Mouse (Mus musculus): Measurements from ENCODE around the gene Zfp3. TPM values are rescaled to one million over a fixed set of nuclear protein-coding genes. Genes with fewer than 3 reads are reported as not detected.

Gene Zfp3
- total RNA-seq, 2 experiments from 2014 or later, result 7.4 to 11.4 TPM

- no peak for DNase-seq
- intact Hi-C loops (cut with DNase I), result no loop called here
These were observed 39.7 kb downstream of the Zfp3 start for GRCm38 (mm10) chr11:70803711-70804200.

GRCm38 (mm10) chr11:70804395-70804794, 40.4 kb downstream of the Zfp3 start:
- no peak for DNase-seq
- intact Hi-C loops (cut with DNase I), result no loop called here

GRCm38 (mm10) chr11:70805641-70806175, 41.7 kb downstream of the Zfp3 start:
- DNase-seq, result no peak
- intact Hi-C loops (cut with DNase I), result no loop called here

GRCm38 (mm10) chr11:70806697-70807096, 42.7 kb downstream of the Zfp3 start:
- intact Hi-C loops (cut with DNase I), result no loop called here
- no peak for DNase-seq

- no peak for DNase-seq
- intact Hi-C loops (cut with DNase I), result no loop called here
These were observed 43.6 kb downstream of the Zfp3 start for GRCm38 (mm10) chr11:70807630-70808029.

GRCm38 (mm10) chr11:70808101-70808500, 44.1 kb downstream of the Zfp3 start:
- intact Hi-C loops (cut with DNase I), result no loop called here
- no peak for DNase-seq

- no peak for DNase-seq
- intact Hi-C loops (cut with DNase I), result no loop called here
These were observed 45.0 kb downstream of the Zfp3 start for GRCm38 (mm10) chr11:70809011-70809410.

GRCm38 (mm10) chr11:70811041-70811440, 47.0 kb downstream of the Zfp3 start:
- intact Hi-C loops (cut with DNase I), result no loop called here
- DNase-seq, result no peak

GRCm38 (mm10) chr11:70811471-70812240, 47.6 kb downstream of the Zfp3 start:
- no peak for DNase-seq
- intact Hi-C loops (cut with DNase I), result no loop called here

GRCm38 (mm10) chr11:70812365-70812764, 48.4 kb downstream of the Zfp3 start, which contains the start of gene Scimp:
Gene Scimp (minus strand): TSS chr11:70812586.
- no peak for DNase-seq
- intact Hi-C loops (cut with DNase I), result no loop called here

GRCm38 (mm10) chr11:70815071-70815470, 51.1 kb downstream of the Zfp3 start:
- intact Hi-C loops (cut with DNase I), result loop anchor here (2.0 kb wide), 1 partner anchor 38 kb away; no protein-coding TSS in a partner anchor
- no peak for DNase-seq

GRCm38 (mm10) chr11:70815498-70816078, 51.6 kb downstream of the Zfp3 start:
- intact Hi-C loops (cut with DNase I), result loop anchor here (2.0 kb wide), 1 partner anchor 39 kb away; no protein-coding TSS in a partner anchor
- no peak for DNase-seq

- no peak for DNase-seq
- intact Hi-C loops (cut with DNase I), result no loop called here
These were observed 52.8 kb downstream of the Zfp3 start for GRCm38 (mm10) chr11:70816770-70817169.

- intact Hi-C loops (cut with DNase I), result no loop called here
- no peak for DNase-seq
These were observed 56.1 kb downstream of the Zfp3 start for GRCm38 (mm10) chr11:70820120-70820519.

GRCm38 (mm10) chr11:70821728-70822591, 58.0 kb downstream of the Zfp3 start:
- peak; percentile 50 to 51 for DNase-seq
- intact Hi-C loops (cut with DNase I), result no loop called here

Small RNA genes within 50 kb of the gene (microRNA-seq; reads per million reads assigned to microRNA genes)
- 0 reads per million in 2 experiments for gene Gm22760

Other genes with a start within 250 kb of the Zfp3 start
- not detected for gene Vmo1, start 249.6 kb upstream of the Zfp3 start, total RNA-seq (2021)
- not detected for gene Gltpd2, start 245.0 kb upstream of the Zfp3 start, total RNA-seq (2021)
- 100 to 1,000 TPM; 242 TPM for gene Psmb6, start 238.8 kb upstream of the Zfp3 start, total RNA-seq (2021)
- not detected for gene Gm40193, start 231.3 kb upstream of the Zfp3 start, total RNA-seq (2021)
- 10 to 100 TPM; 15.0 to 17.2 TPM for gene Pld2, start 224.1 kb upstream of the Zfp3 start, total RNA-seq (2021)
- gene Mink1, start 201.3 kb upstream of the Zfp3 start, total RNA-seq (2021), result 10 to 100 TPM; 28.0 to 31.1 TPM
- gene 4930544D05Rik, start 148.4 kb upstream of the Zfp3 start, total RNA-seq (2021), result not detected
- 10 to 100 TPM; 18.0 to 28.1 TPM for gene Chrne, start 145.0 kb upstream of the Zfp3 start, total RNA-seq (2021)
- not detected for gene Gp1ba, start 125.1 kb upstream of the Zfp3 start, total RNA-seq (2021)
- 10 to 100 TPM; 27.3 to 33.8 TPM for gene Rnf167, start 117.0 kb upstream of the Zfp3 start, total RNA-seq (2021)
- 100 to 1,000 TPM; 308 to 309 TPM for gene Slc25a11, start 116.7 kb upstream of the Zfp3 start, total RNA-seq (2021)
- gene Pfn1, start 109.6 kb upstream of the Zfp3 start, total RNA-seq (2021), result 100 to 1,000 TPM; 288 to 339 TPM
- 1,000 to 10,000 TPM; 8,161 to 9,332 TPM for gene Eno3, start 107.0 kb upstream of the Zfp3 start, total RNA-seq (2021)
- 10 to 100 TPM; 78.9 to 81.6 TPM for gene Spag7, start 94.8 kb upstream of the Zfp3 start, total RNA-seq (2021)
- 10 to 100 TPM; 36.8 to 38.8 TPM for gene Camta2, start 76.1 kb upstream of the Zfp3 start, total RNA-seq (2021)
- 1 to 10 TPM; 3.7 to 4.5 TPM for gene Inca1, start 64.1 kb upstream of the Zfp3 start, total RNA-seq (2021)
- gene Kif1c, start 63.7 kb upstream of the Zfp3 start, total RNA-seq (2021), result 100 to 1,000 TPM; 460 to 537 TPM
- not detected for gene Scimp, start 48.4 kb downstream of the Zfp3 start, total RNA-seq (2021)
- gene Rabep1, start 80.6 kb downstream of the Zfp3 start, total RNA-seq (2021), result 10 to 100 TPM; 27.0 to 31.3 TPM
- gene Nup88, start 205.8 kb downstream of the Zfp3 start, total RNA-seq (2021), result 10 to 100 TPM; 26.5 to 32.2 TPM
- gene Rpain, start 206.0 kb downstream of the Zfp3 start, total RNA-seq (2021), result 10 to 100 TPM; 11.2 to 13.7 TPM
- gene C1qbp, start 218.8 kb downstream of the Zfp3 start, total RNA-seq (2021), result 100 to 1,000 TPM in 1 of 2 experiments, 10 to 100 TPM in 1; 96.4 to 119 TPM
- 1 to 10 TPM; 6.5 to 8.0 TPM for gene Dhx33, start 240.2 kb downstream of the Zfp3 start, total RNA-seq (2021)